Mouse (Mus musculus): Measurements from ENCODE around the gene Plxnd1.
A peak's percentile ranks its signal among the peaks of the same experiment; 100 is the strongest.

The Plxnd1 gene

GRCm38 (mm10) chr6:115915601-115916445 lies 79.0 kb downstream of the Plxnd1 start:
- DNase-seq = no peak

GRCm38 (mm10) chr6:115914511-115915202 lies 80.1 kb downstream of the Plxnd1 start:
- no peak for DNase-seq

- DNase-seq = no peak
Measured at GRCm38 (mm10) chr6:115913482-115913881, 81.3 kb downstream of the Plxnd1 start.

GRCm38 (mm10) chr6:115911763-115912162 lies 83.0 kb downstream of the Plxnd1 start:
- peak; percentile 38 to 68 for DNase-seq

GRCm38 (mm10) chr6:115909940-115910339 lies 84.9 kb downstream of the Plxnd1 start:
- peak; percentile 79 to 92 for DNase-seq

GRCm38 (mm10) chr6:115909052-115909451 lies 85.8 kb downstream of the Plxnd1 start:
- no peak for DNase-seq

- no peak for DNase-seq
Measured at GRCm38 (mm10) chr6:115908421-115908982, 86.3 kb downstream of the Plxnd1 start.

GRCm38 (mm10) chr6:115906871-115907270 lies 87.9 kb downstream of the Plxnd1 start:
- no peak for DNase-seq

- DNase-seq = no peak
Measured at GRCm38 (mm10) chr6:115906455-115906854, 88.3 kb downstream of the Plxnd1 start.

- no peak for DNase-seq
Measured at GRCm38 (mm10) chr6:115905568-115905967, 89.2 kb downstream of the Plxnd1 start.

Data from kidney, postnatal 25 days (tissue).